25 mouse cellular contexts compared by ENCODE assay signal in genomic region chr13:37974036-37974435, GRCm38 (mm10). TPM values are rescaled to one million over a fixed set of nuclear protein-coding genes. Genes with fewer than 3 reads are reported as not detected.
A peak's percentile ranks its signal among the peaks of the same experiment; 100 is the strongest.
DNase-seq lines count a peak whose midpoint lies in the region; ATAC-seq and TF ChIP-seq lines count a peak whose summit lies in the region.
"Had no signal": no experiment of that assay in that cellular context is flagged by ENCODE, and none has a peak within 500 bp of the region (broad histone marks: within the 10 kb centered on the region; RNA-seq: fewer than 3 reads in every experiment).

No protein-coding gene starts in this region.

- no peak overlapping the region for H3K4me2 ChIP-seq in heart, embryonic 12.5 days
- no peak overlapping the region for H3K4me2 ChIP-seq in liver, embryonic 16.5 days (ENCODE audit: low read depth, low read length)
- H3K4me2 ChIP-seq in liver, postnatal 0 days (ENCODE audit: low read depth, low read length), result no peak overlapping the region
- no peak overlapping the region for H3K4me2 ChIP-seq in forebrain, postnatal 0 days (ENCODE audit: low read depth)
- H3K4me2 ChIP-seq: embryonic facial prominence, embryonic 12.5 days; embryonic facial prominence, embryonic 15.5 days; forebrain, embryonic 12.5 days; forebrain, embryonic 15.5 days; hindbrain, embryonic 13.5 days; intestine, embryonic 15.5 days had no signal

- H3K9me3 ChIP-seq in heart, embryonic 12.5 days (replicated peaks), result no peaks in the 10 kb centered on the region
- no peaks in the 10 kb centered on the region for H3K9me3 ChIP-seq in liver, embryonic 16.5 days (replicated peaks; ENCODE audit: control insufficient read depth, low read length)
- H3K9me3 ChIP-seq in liver, postnatal 0 days (ENCODE audit: low read length), result no peaks in the 10 kb centered on the region
- no peaks in the 10 kb centered on the region for H3K9me3 ChIP-seq in forebrain, postnatal 0 days (ENCODE audit: low read length)
- H3K9me3 ChIP-seq: embryonic facial prominence, embryonic 12.5 days; embryonic facial prominence, embryonic 15.5 days; forebrain, embryonic 12.5 days; forebrain, embryonic 15.5 days; hindbrain, embryonic 10.5 days; hindbrain, embryonic 13.5 days; intestine, embryonic 15.5 days had no signal

- H3K4me1 ChIP-seq in heart, embryonic 12.5 days (replicated peaks), result peaks cover 9% of the 10 kb centered on the region; the same call in 1 of the 2 replicates
- peaks cover 2% of the 10 kb centered on the region; the same call in 1 of the 2 replicates for H3K4me1 ChIP-seq in liver, embryonic 16.5 days (ENCODE audit: control insufficient read depth, low read depth, low read length)
- H3K4me1 ChIP-seq in liver, postnatal 0 days (ENCODE audit: insufficient read depth), result no peaks in the 10 kb centered on the region
- peaks cover 2% of the 10 kb centered on the region; the same call in 1 of the 2 replicates for H3K4me1 ChIP-seq in forebrain, postnatal 0 days (ENCODE audit: insufficient read depth)
- H3K4me1 ChIP-seq: embryonic facial prominence, embryonic 12.5 days; forebrain, embryonic 12.5 days had no signal

- H3K36me3 ChIP-seq in heart, embryonic 12.5 days, result peaks cover 42% of the 10 kb centered on the region
- peaks cover 26% of the 10 kb centered on the region for H3K36me3 ChIP-seq in liver, embryonic 16.5 days (ENCODE audit: control insufficient read depth, insufficient read depth)
- peaks cover 29% of the 10 kb centered on the region for H3K36me3 ChIP-seq in liver, postnatal 0 days (replicated peaks; ENCODE audit: insufficient read depth, low read length)
- peaks cover 18% of the 10 kb centered on the region for H3K36me3 ChIP-seq in forebrain, postnatal 0 days (ENCODE audit: insufficient read depth)

- TF ChIP-seq EP300 in liver, postnatal 0 days (IDR thresholded peaks at IDR 0.05; ENCODE audit: low read depth), result no peak

- WGBS in heart, embryonic 12.5 days, result 81% methylated on average over 6 of the region's 6 CpGs
- WGBS in liver, embryonic 16.5 days (ENCODE audit: insufficient replicate concordance), result 78% methylated on average over 6 of the region's 6 CpGs
- 70% methylated on average over 6 of the region's 6 CpGs for WGBS in liver, postnatal 0 days (ENCODE audit: insufficient replicate concordance)
- WGBS in forebrain, postnatal 0 days, result 91% methylated on average over 6 of the region's 6 CpGs

- no peak for TF ChIP-seq CTCF in liver, postnatal 0 days (IDR thresholded peaks at IDR 0.05; ENCODE audit: low read depth)
- no peak for TF ChIP-seq CTCF in forebrain, postnatal 0 days (IDR thresholded peaks at IDR 0.05; ENCODE audit: low read depth)

- H3K27me3 ChIP-seq in heart, embryonic 12.5 days (replicated peaks), result no peaks in the 10 kb centered on the region
- no peaks in the 10 kb centered on the region for H3K27me3 ChIP-seq in liver, embryonic 16.5 days (ENCODE audit: control insufficient read depth, insufficient read depth, low read depth, low read length)
- no peaks in the 10 kb centered on the region for H3K27me3 ChIP-seq in liver, postnatal 0 days (ENCODE audit: insufficient read depth, low read length)
- no peaks in the 10 kb centered on the region for H3K27me3 ChIP-seq in forebrain, postnatal 0 days (ENCODE audit: insufficient read depth, low read length)
- H3K27me3 ChIP-seq: embryonic facial prominence, embryonic 12.5 days; embryonic facial prominence, embryonic 15.5 days; forebrain, embryonic 12.5 days; forebrain, embryonic 15.5 days; hindbrain, embryonic 13.5 days; intestine, embryonic 15.5 days had no signal

- peak overlapping the region; percentile 6; the same call in 1 of the 2 replicates for H3K27ac ChIP-seq in heart, embryonic 12.5 days (ENCODE audit: poor library complexity, severe bottlenecking)
- no peak overlapping the region for H3K27ac ChIP-seq in liver, embryonic 16.5 days (ENCODE audit: low read length)
- H3K27ac ChIP-seq in liver, postnatal 0 days (ENCODE audit: low read depth), result no peak overlapping the region
- H3K27ac ChIP-seq in forebrain, postnatal 0 days (ENCODE audit: low read depth, low read length), result no peak overlapping the region
- H3K27ac ChIP-seq: embryonic facial prominence, embryonic 12.5 days; embryonic facial prominence, embryonic 15.5 days; forebrain, embryonic 12.5 days; forebrain, embryonic 15.5 days; hindbrain, embryonic 10.5 days; hindbrain, embryonic 13.5 days; intestine, embryonic 15.5 days had no signal

- H3K9ac ChIP-seq in heart, embryonic 12.5 days, result no peak overlapping the region
- H3K9ac ChIP-seq in liver, embryonic 16.5 days (ENCODE audit: low read depth, low read length), result no peak overlapping the region
- H3K9ac ChIP-seq in liver, postnatal 0 days (replicated peaks), result no peak overlapping the region
- no peak overlapping the region for H3K9ac ChIP-seq in forebrain, postnatal 0 days
- H3K9ac ChIP-seq: embryonic facial prominence, embryonic 12.5 days; embryonic facial prominence, embryonic 15.5 days; forebrain, embryonic 12.5 days; forebrain, embryonic 15.5 days; hindbrain, embryonic 13.5 days; intestine, embryonic 15.5 days had no signal

- no peak overlapping the region for H3K4me3 ChIP-seq in heart, embryonic 12.5 days
- no peak overlapping the region for H3K4me3 ChIP-seq in liver, embryonic 16.5 days (ENCODE audit: low read depth, low read length)
- H3K4me3 ChIP-seq in liver, postnatal 0 days (ENCODE audit: low read depth, low read length), result no peak overlapping the region
- H3K4me3 ChIP-seq in forebrain, postnatal 0 days (ENCODE audit: low read depth, low read length), result no peak overlapping the region
- H3K4me3 ChIP-seq: embryonic facial prominence, embryonic 12.5 days; embryonic facial prominence, embryonic 15.5 days; erythroblast, embryonic 14.5 days; forebrain, embryonic 12.5 days; forebrain, embryonic 15.5 days; hindbrain, embryonic 10.5 days; hindbrain, embryonic 13.5 days; intestine, embryonic 15.5 days had no signal

- no peak for DNase-seq in frontal cortex, postnatal 10 days (ENCODE audit: low spot score in 2 of 2)
- no peak for DNase-seq in heart, adult 18-20 months
- no peak for DNase-seq in liver, postnatal 0 days
- DNase-seq in brain, adult 2 months (ENCODE audit: low read depth, low spot score), result peak; percentile 31
- no peak for DNase-seq in forebrain, postnatal 0 days
- DNase-seq: adrenal gland, postnatal 10 days; adrenal gland, postnatal 36 days; cerebellum, adult 11 months; cerebellum, adult 2 months; cerebellum, adult 9-11 months; cerebellum, postnatal 25 days; gastrocnemius, postnatal 25 days; heart, postnatal 36 days had no signal

- ATAC-seq in frontal cortex, adult (ENCODE audit: low TSS enrichment), result peak; percentile 75
- ATAC-seq in heart, embryonic 12.5 days (ENCODE audit: insufficient number of reproducible peaks, low FRiP score), result no peak
- peak; percentile 41 for ATAC-seq in liver, embryonic 16.5 days (ENCODE audit: low read depth)
- ATAC-seq in liver, postnatal 0 days, result no peak
- ATAC-seq in forebrain, postnatal 0 days, result no peak
- ATAC-seq: forebrain, embryonic 15.5 days; hindbrain, embryonic 16.5 days; intestine, embryonic 15.5 days had no signal

RNA-seq across cellular contexts. Expression of gene Ssr1, which starts 20.0 kb away (rescaled TPM):
- polyA plus RNA-seq in heart, embryonic 12.5 days (2016; fragmentation: Nextera tagmentation; extraction: Ambion mirVana), result 124 and 130 TPM in 2 replicates
- total RNA-seq in heart, adult 18-20 months (2021), result 10 to 100 TPM; 41.4 to 43.0 TPM
- polyA plus RNA-seq in liver, embryonic 16.5 days (2015; fragmentation: Nextera tagmentation; extraction: Ambion mirVana), result 67.7 and 69.3 TPM in 2 replicates
- polyA plus RNA-seq in liver, postnatal 0 days (2015; fragmentation: Nextera tagmentation; extraction: Ambion mirVana), result 48.9 and 55.1 TPM in 2 replicates
- 36.4 and 48.8 TPM in 2 replicates for total RNA-seq in forebrain, postnatal 0 days (2014; rRNA removed)
- 71.1 and 75.6 TPM in 2 replicates for polyA plus RNA-seq in forebrain, postnatal 0 days (2015; fragmentation: Nextera tagmentation; extraction: Ambion mirVana)

Comparison
In these comparisons a context has a peak if more than half of its experiments do, and no peak if none do; other contexts are left out.
1. ATAC-seq: peak in frontal cortex, adult (single experiment) and liver, embryonic 16.5 days (single experiment); none in heart, embryonic 12.5 days (single experiment), liver, postnatal 0 days (single experiment) and forebrain, postnatal 0 days (single experiment).